Mouse (Mus musculus): ENCODE results near the gene Tarbp1.

Gene Tarbp1

GRCm38 (mm10) chr8:126474299-126475187 is at the start of gene Tarbp1:
Tarbp1 (minus strand) TSS chr8:126475065.
- peak; percentile 86 for DNase-seq (ENCODE audit: low read depth)

GRCm38 (mm10) chr8:126524233-126524985 is 49.5 kb upstream of the Tarbp1 start:
- no peak for DNase-seq (ENCODE audit: low read depth)

GRCm38 (mm10) chr8:126523060-126523574 is 48.3 kb upstream of the Tarbp1 start:
- no peak for DNase-seq (ENCODE audit: low read depth)

- DNase-seq (ENCODE audit: low read depth), result no peak
Observed at GRCm38 (mm10) chr8:126519447-126519975, 44.6 kb upstream of the Tarbp1 start.

- peak; percentile 96 for DNase-seq (ENCODE audit: low read depth)
Observed at GRCm38 (mm10) chr8:126516620-126517577, 42.0 kb upstream of the Tarbp1 start.

GRCm38 (mm10) chr8:126514011-126514964 is 39.4 kb upstream of the Tarbp1 start:
- no peak for DNase-seq (ENCODE audit: low read depth)

- DNase-seq (ENCODE audit: low read depth), result peak; percentile 74
Observed at GRCm38 (mm10) chr8:126510866-126511265, 36.0 kb upstream of the Tarbp1 start.

- DNase-seq (ENCODE audit: low read depth), result no peak
Observed at GRCm38 (mm10) chr8:126509635-126510034, 34.8 kb upstream of the Tarbp1 start.

GRCm38 (mm10) chr8:126508871-126509586 is 34.2 kb upstream of the Tarbp1 start:
- DNase-seq (ENCODE audit: low read depth), result no peak

- DNase-seq (ENCODE audit: low read depth), result no peak
Observed at GRCm38 (mm10) chr8:126508221-126508620, 33.4 kb upstream of the Tarbp1 start.

- DNase-seq (ENCODE audit: low read depth), result no peak
Observed at GRCm38 (mm10) chr8:126504492-126505182, 29.8 kb upstream of the Tarbp1 start.

- DNase-seq (ENCODE audit: low read depth), result peak; percentile 85
Observed at GRCm38 (mm10) chr8:126502722-126503121, 27.9 kb upstream of the Tarbp1 start.

GRCm38 (mm10) chr8:126499371-126499770 is 24.5 kb upstream of the Tarbp1 start:
- DNase-seq (ENCODE audit: low read depth), result no peak

- no peak for DNase-seq (ENCODE audit: low read depth)
Observed at GRCm38 (mm10) chr8:126498465-126498864, 23.6 kb upstream of the Tarbp1 start.

- peak; percentile 99 for DNase-seq (ENCODE audit: low read depth)
Observed at GRCm38 (mm10) chr8:126497541-126498428, 22.9 kb upstream of the Tarbp1 start.

GRCm38 (mm10) chr8:126496915-126497314 is 22.1 kb upstream of the Tarbp1 start:
- no peak for DNase-seq (ENCODE audit: low read depth)

- DNase-seq (ENCODE audit: low read depth), result peak; percentile 54
Observed at GRCm38 (mm10) chr8:126495461-126495860, 20.6 kb upstream of the Tarbp1 start.

Measured in 416B (cell line).